Mouse (Mus musculus): ENCODE data around the gene 1700018B08Rik.

- TF ChIP-seq CTCF (IDR thresholded peaks at IDR 0.05; ENCODE audit: low read depth, low read length) (no peak), POLR2A (IDR thresholded peaks at IDR 0.05; ENCODE audit: extremely low read depth, insufficient read depth, low read length) (no peak)
Measured at GRCm38 (mm10) chr8:121575661-121576060, 31.5 kb upstream of the 1700018B08Rik start.

All from liver, adult 2 months (tissue).